Mouse (Mus musculus): Measurements from ENCODE around the gene Commd4. TPM values are rescaled to one million over a fixed set of nuclear protein-coding genes. Genes with fewer than 3 reads are reported as not detected.

Gene Commd4
- total RNA-seq, 1 experiment from 2014 or later = 121 TPM

Other genes starting within 250 kb of the Commd4 start
- 10.6 and 12.8 TPM in 2 replicates for gene Snx33, start 230.0 kb downstream of the Commd4 start, total RNA-seq (2017)
- 78.7 and 87.2 TPM in 2 replicates for gene Imp3, start 220.9 kb downstream of the Commd4 start, total RNA-seq (2017)
- gene Snupn, start 207.5 kb downstream of the Commd4 start, total RNA-seq (2017) = 3.8 and 7.8 TPM in 2 replicates
- 10.4 and 18.1 TPM in 2 replicates for gene Ptpn9, start 163.4 kb downstream of the Commd4 start, total RNA-seq (2017)
- gene Sin3a, start 86.3 kb downstream of the Commd4 start, total RNA-seq (2017) = 122 and 136 TPM in 2 replicates
- gene Man2c1, start 27.6 kb downstream of the Commd4 start, total RNA-seq (2017) = 42.8 and 58.5 TPM in 2 replicates
- gene Neil1, start 10.0 kb downstream of the Commd4 start, total RNA-seq (2017) = 4.1 and 5.8 TPM in 2 replicates
- gene Trcg1, start 78.2 kb upstream of the Commd4 start, total RNA-seq (2017) = not detected in 2 replicates
- 26.4 and 32.4 TPM in 2 replicates for gene 1700017B05Rik, start 104.3 kb upstream of the Commd4 start, total RNA-seq (2017)

Measured in hematopoietic stem cell, adult 5-6 weeks (primary cell).